Mouse (Mus musculus) heart, adult 2 months (tissue): ENCODE measurements around the gene Pafah1b3. TPM values are rescaled to one million over a fixed set of nuclear protein-coding genes. Genes with fewer than 3 reads are reported as not detected.

Experiments
- DNase-seq, 2 experiments: peaks; one replicate each; pipeline ENCODE4 v3.0.0; 2021
- H3K27ac ChIP-seq: fragments of 200-600 bp; 2 replicates; pipeline ENCODE4 v1.8.1; 2022
- H3K27me3 ChIP-seq: fragments of 200-500 bp; 2 replicates; pipeline ENCODE4 v1.6.1; 2012; ENCODE audit warnings: mild to moderate bottlenecking, low read length, inconsistent platforms, mixed read lengths; ENCODE audit not compliant: control insufficient read depth, insufficient read depth
- H3K36me3 ChIP-seq: fragments of 200-500 bp; 2 replicates; pipeline ENCODE4 v1.6.1; 2012; ENCODE audit warnings: low read length, inconsistent platforms; ENCODE audit not compliant: control insufficient read depth, insufficient read depth
- H3K4me1 ChIP-seq: fragments of 200-500 bp; 2 replicates; pipeline ENCODE4 v1.6.1; 2011; ENCODE audit warnings: low read length; ENCODE audit not compliant: control insufficient read depth, insufficient read depth
- H3K4me3 ChIP-seq: fragments of 200-600 bp; 2 replicates; pipeline ENCODE4 v1.8.1; 2022
- H3K79me2 ChIP-seq: fragments of 200-500 bp; replicated peaks from 2 replicates; pipeline ENCODE4 v1.6.1; 2012; ENCODE audit warnings: mild to moderate bottlenecking, inconsistent platforms, low read length, moderate library complexity, mixed read lengths; ENCODE audit not compliant: control insufficient read depth, insufficient read depth
- H3K9ac ChIP-seq: fragments of 200-500 bp; 2 replicates; pipeline ENCODE4 v1.6.1; 2012; ENCODE audit warnings: low read depth, mild to moderate bottlenecking, control low read depth, inconsistent platforms, low read length, mixed read lengths
- CTCF ChIP-seq: fragments of 200-600 bp; IDR thresholded peaks from 2 replicates; pipeline ENCODE4 v1.8.1; 2022; ENCODE audit warnings: antibody characterized with exemption, mild to moderate bottlenecking, moderate library complexity
- EP300 ChIP-seq: fragments of 200-500 bp; IDR thresholded peaks from 2 replicates; pipeline ENCODE4 v1.6.1; 2011; ENCODE audit warnings: low read depth, low read length, control low read depth; ENCODE audit not compliant: insufficient read depth
- POLR2A ChIP-seq: fragments of 200-500 bp; IDR thresholded peaks from 2 replicates; pipeline ENCODE4 v1.6.1; 2011; ENCODE audit warnings: mild to moderate bottlenecking, low read depth, low read length, control low read depth; ENCODE audit not compliant: insufficient read depth
- WGBS: fragments of 180-500 bp; shearing (Covaris S2); methylation state at CpG from one replicate; pipeline ENCODE4 v1.1.7; 2018; 5-methylcytosine and 5-hydroxymethylcytosine counted together
- intact Hi-C: fragments of 180-260 bp; cut with DNase I; formaldehyde crosslinking; loops from one replicate; pipeline ENCODE4 v1.15.1; 2025
- polyA plus RNA-seq: library from polyadenylated mRNA; depleted of rRNA; stranded (reverse); fragments of >200 nt; gene quantifications from 2 replicates; pipeline ENCODE4 v1.2.3, GENCODE M21; 2012
- total RNA-seq, 2 experiments: library from RNA; stranded (reverse); gene quantifications; 2 replicates each; pipeline ENCODE4 v1.2.3; 2021

Gene Pafah1b3
- total and polyA plus RNA-seq, 3 experiments = 2.4 to 9.3 (median 3.1) TPM

DNA sequence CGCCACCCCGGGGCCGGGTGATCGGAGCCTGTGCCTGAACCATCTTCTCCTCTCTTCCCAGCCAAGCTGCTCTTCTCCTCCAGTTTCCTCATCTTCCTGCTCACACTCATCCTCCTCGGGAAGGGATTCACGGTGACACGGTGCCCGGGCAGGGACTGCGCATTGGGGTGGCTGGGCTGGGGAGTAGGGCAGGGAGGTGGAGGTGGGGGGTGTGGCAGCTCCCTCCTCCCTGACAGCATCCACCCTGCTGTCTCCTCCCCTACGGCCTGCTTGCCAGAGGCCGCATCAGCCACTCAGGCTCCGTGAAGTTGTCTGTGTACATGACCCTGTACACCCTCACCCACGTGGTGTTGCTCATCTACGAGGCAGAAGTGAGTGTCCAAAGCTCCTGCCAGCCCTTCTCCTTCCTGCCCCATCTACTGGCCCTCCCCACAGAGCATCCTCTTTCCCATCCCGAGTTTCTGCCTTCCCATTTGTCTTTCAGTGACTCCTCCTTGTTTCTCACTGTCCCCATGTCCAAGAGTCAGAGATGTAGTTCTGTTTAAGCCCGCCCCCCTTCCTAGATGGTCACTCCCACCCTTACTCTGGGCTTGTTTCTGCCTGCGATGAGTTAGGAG, 11.0 kb upstream of the Pafah1b3 start:
- DNase-seq = no peak
- Histone ChIP-seq H3K9ac (no peak overlapping the region), H3K4me3 (no peak overlapping the region), H3K36me3 (no peaks in the 10 kb centered on the region), H3K27ac (no peak overlapping the region), H3K4me1 (no peaks in the 10 kb centered on the region), H3K79me2 (no peaks in the 10 kb centered on the region), H3K27me3 (peaks cover 3% of the 10 kb centered on the region; the same call in 1 of the 2 replicates)
- intact Hi-C loops = no loop called here
- TF ChIP-seq CTCF = no peak
- no peak for TF ChIP-seq EP300
- no peak for TF ChIP-seq POLR2A
- WGBS = 56% methylated on average over 17 of the region's 17 CpGs

- Histone ChIP-seq H3K36me3 (no peaks in the 10 kb centered on the region), H3K27me3 (peaks cover 3% of the 10 kb centered on the region; the same call in 1 of the 2 replicates), H3K4me3 (no peak overlapping the region), H3K9ac (no peak overlapping the region), H3K27ac (no peak overlapping the region), H3K79me2 (no peaks in the 10 kb centered on the region), H3K4me1 (no peaks in the 10 kb centered on the region)
- DNase-seq = no peak
- TF ChIP-seq EP300 = no peak
- TF ChIP-seq CTCF = no peak
- no peak for TF ChIP-seq POLR2A
- intact Hi-C loops = no loop called here
- WGBS = 39% methylated on average over 2 of the region's 2 CpGs
These were observed 8.8 kb upstream of the Pafah1b3 start for GRCm38 (mm10) chr7:25306614-25306996.

- DNase-seq = no peak
- no peak within 1 kb of the TSS for H3K27ac ChIP-seq
- under 1% methylated on average over 47 of the region's 47 CpGs for WGBS
- intact Hi-C loops = no loop called here
- H3K4me3 ChIP-seq = peak within 1 kb of the TSS; percentile 47
- no peak within 1 kb of the TSS for H3K9ac ChIP-seq
- no peaks in the 10 kb centered on the region for H3K36me3 ChIP-seq
- H3K79me2 ChIP-seq = no peaks in the 10 kb centered on the region
- peaks cover 3% of the 10 kb centered on the region; the same call in 1 of the 2 replicates for H3K27me3 ChIP-seq
- TF ChIP-seq CTCF = no peak
- TF ChIP-seq POLR2A = no peak
- no peak for TF ChIP-seq EP300
- H3K4me1 ChIP-seq = no peaks in the 10 kb centered on the region
These were observed 8.3 kb upstream of the Pafah1b3 start, which contains the start of gene Tmem145 for GRCm38 (mm10) chr7:25305956-25306613. Tmem145 (plus strand) TSS chr7:25306106.

DNA sequence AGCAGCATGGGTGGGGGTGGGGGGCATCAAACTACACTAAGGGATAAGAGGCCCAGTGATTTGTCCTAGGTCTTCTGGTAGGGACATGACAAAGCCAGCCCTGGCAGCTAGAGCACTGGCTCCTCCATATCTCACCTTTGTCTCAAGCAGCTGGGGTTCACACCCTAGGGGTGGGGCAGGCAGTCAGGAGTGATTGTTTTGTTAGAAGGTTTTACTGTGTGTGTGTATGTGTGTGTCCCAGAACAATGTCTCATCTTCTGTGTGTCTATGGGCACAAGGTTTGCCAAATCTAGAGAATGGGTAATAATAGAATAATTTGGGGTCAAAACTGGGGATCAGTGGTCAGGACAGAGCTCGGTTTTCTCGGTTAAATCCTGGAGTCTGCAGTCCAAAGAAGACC, 7.7 kb upstream of the Pafah1b3 start:
- Histone ChIP-seq H3K79me2 (no peaks in the 10 kb centered on the region), H3K9ac (no peak overlapping the region), H3K27ac (no peak overlapping the region), H3K36me3 (no peaks in the 10 kb centered on the region), H3K4me3 (no peak overlapping the region), H3K27me3 (peaks cover 2% of the 10 kb centered on the region; the same call in 1 of the 2 replicates), H3K4me1 (no peaks in the 10 kb centered on the region)
- DNase-seq = no peak
- TF ChIP-seq CTCF = no peak
- no peak for TF ChIP-seq POLR2A
- TF ChIP-seq EP300 = no peak
- intact Hi-C loops = no loop called here
- 2% methylated on average over 2 of the region's 2 CpGs for WGBS

GRCm38 (mm10) chr7:25303685-25304006, 5.9 kb upstream of the Pafah1b3 start:
- no peak for DNase-seq
- Histone ChIP-seq H3K9ac (no peak overlapping the region), H3K27ac (no peak overlapping the region), H3K4me3 (no peak overlapping the region), H3K79me2 (no peaks in the 10 kb centered on the region), H3K4me1 (no peaks in the 10 kb centered on the region), H3K27me3 (no peaks in the 10 kb centered on the region; the same call in 1 of the 2 replicates), H3K36me3 (no peaks in the 10 kb centered on the region)
- intact Hi-C loops = no loop called here
- WGBS = 58% methylated on average over 3 of the region's 3 CpGs
- TF ChIP-seq POLR2A = no peak
- no peak for TF ChIP-seq EP300
- TF ChIP-seq CTCF = no peak

DNA sequence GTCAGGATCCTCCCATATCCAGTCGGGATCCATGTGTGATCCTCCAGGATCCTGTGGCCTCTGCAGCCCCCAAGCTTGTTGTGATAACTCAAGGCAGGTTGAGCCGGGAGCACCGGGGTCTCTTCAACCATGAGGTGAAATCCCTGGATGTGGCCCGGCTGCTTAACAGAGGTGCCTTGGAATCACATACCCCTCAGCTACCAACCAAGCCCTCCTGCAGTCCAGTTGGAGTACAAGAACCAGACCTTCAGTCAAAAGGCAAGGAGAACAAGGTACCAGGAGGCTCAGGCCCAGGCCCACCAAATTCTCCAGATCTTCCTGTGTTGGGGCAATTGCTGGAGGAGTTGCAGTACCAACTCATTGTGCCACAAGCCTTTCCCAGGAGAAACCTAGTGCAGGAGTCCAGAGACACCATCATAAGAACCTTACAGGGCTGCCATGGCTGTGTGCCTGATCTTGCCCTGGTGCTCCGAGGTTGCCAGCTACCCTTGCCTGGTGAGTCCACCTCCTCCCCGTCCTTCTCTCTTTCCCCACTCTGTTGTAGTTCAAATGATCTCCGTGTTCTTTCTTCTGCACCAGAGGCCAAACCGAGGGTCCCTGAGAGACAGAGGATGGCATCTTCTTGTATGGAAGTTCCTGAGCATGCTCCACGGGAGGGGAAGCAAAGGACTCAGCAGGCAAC, 5.4 kb upstream of the Pafah1b3 start:
- no peak for TF ChIP-seq CTCF
- no peak for TF ChIP-seq POLR2A
- no peak for TF ChIP-seq EP300
- H3K4me1 ChIP-seq = no peaks in the 10 kb centered on the region
- no peak overlapping the region for H3K4me3 ChIP-seq
- H3K9ac ChIP-seq = no peak overlapping the region
- no peaks in the 10 kb centered on the region for H3K27me3 ChIP-seq
- no peak for DNase-seq
- 53% methylated on average over 9 of the region's 9 CpGs for WGBS
- intact Hi-C loops = no loop called here
- no peaks in the 10 kb centered on the region for H3K79me2 ChIP-seq
- no peaks in the 10 kb centered on the region for H3K36me3 ChIP-seq
- no peak overlapping the region for H3K27ac ChIP-seq
